Mouse (Mus musculus) forebrain, embryonic 16.5 days (tissue): ENCODE measurements at regions not wholly inside any gene's neighbourhood (a gene's known extent, or its start where the extent isn't known, plus 50 kb on each side); places are given as distances from the start of the nearest gene placed in this dataset.

Experiments used
- ATAC-seq: fragments of 200-750 bp; cut with Nextera tagmentation; 2 replicates; pipeline ENCODE4 v1.8.0; 2017; ENCODE audit warnings: mild to moderate bottlenecking, moderate library complexity
- H3K27ac ChIP-seq: fragments of 300-500 bp; sonication (generic); 2 replicates; pipeline ENCODE4 v1.5.1; 2014; ENCODE audit warnings: low read length, control low read depth
- H3K27me3 ChIP-seq: fragments of 300-500 bp; sonication (generic); replicated peaks from 2 replicates; pipeline ENCODE4 v1.6.1; 2014; ENCODE audit warnings: low read length; ENCODE audit not compliant: control insufficient read depth, insufficient read depth
- H3K36me3 ChIP-seq: fragments of 300-500 bp; sonication (generic); 2 replicates; pipeline ENCODE4 v1.6.1; 2014; ENCODE audit not compliant: control insufficient read depth, insufficient read depth
- H3K4me1 ChIP-seq: fragments of 300-500 bp; sonication (generic); replicated peaks from 2 replicates; pipeline ENCODE4 v1.6.1; 2014; ENCODE audit warnings: low read length; ENCODE audit not compliant: control insufficient read depth, insufficient read depth
- H3K4me2 ChIP-seq: fragments of 300-500 bp; sonication (generic); 2 replicates; pipeline ENCODE4 v1.6.1; 2014; ENCODE audit warnings: mild to moderate bottlenecking, low read length, control low read depth
- H3K4me3 ChIP-seq: fragments of 300-500 bp; sonication (generic); replicated peaks from 2 replicates; pipeline ENCODE4 v1.5.1; 2014; ENCODE audit warnings: mild to moderate bottlenecking, low read length, control low read depth
- H3K9ac ChIP-seq: fragments of 300-500 bp; sonication (generic); replicated peaks from 2 replicates; pipeline ENCODE4 v1.6.1; 2014; ENCODE audit warnings: low read depth, low read length, control low read depth
- H3K9me3 ChIP-seq: fragments of 300-500 bp; sonication (generic); 2 replicates; pipeline ENCODE4 v1.6.1; 2016; ENCODE audit warnings: low read length; ENCODE audit not compliant: control insufficient read depth
- WGBS: fragments of 180-500 bp; shearing (Covaris S2); extraction: QIAGEN DNeasy Blood & Tissue Kit; methylation state at CpG from one replicate; pipeline ENCODE4 v1.1.7; 2014; 5-methylcytosine and 5-hydroxymethylcytosine counted together

GRCm38 (mm10) chr1:120726777-120727176 lies 124.6 kb downstream of the En1 start:
- H3K36me3 ChIP-seq: no peaks in the 10 kb centered on the region
- no peak overlapping the region for H3K9ac ChIP-seq
- no peak for ATAC-seq
- H3K4me1 ChIP-seq: no peaks in the 10 kb centered on the region
- H3K9me3 ChIP-seq: no peaks in the 10 kb centered on the region
- H3K27ac ChIP-seq: no peak overlapping the region
- no peaks in the 10 kb centered on the region for H3K27me3 ChIP-seq
- WGBS: 89% methylated on average over 7 of the region's 7 CpGs
- no peak overlapping the region for H3K4me3 ChIP-seq
- H3K4me2 ChIP-seq: no peak overlapping the region

GRCm38 (mm10) chr1:120727427-120727826 lies 125.2 kb downstream of the En1 start:
- H3K9me3 ChIP-seq: no peaks in the 10 kb centered on the region
- no peak overlapping the region for H3K4me2 ChIP-seq
- 78% methylated on average over 8 of the region's 8 CpGs for WGBS
- H3K9ac ChIP-seq: no peak overlapping the region
- no peak overlapping the region for H3K4me3 ChIP-seq
- no peaks in the 10 kb centered on the region for H3K4me1 ChIP-seq
- no peak for ATAC-seq
- H3K27ac ChIP-seq: no peak overlapping the region
- H3K27me3 ChIP-seq: no peaks in the 10 kb centered on the region
- no peaks in the 10 kb centered on the region for H3K36me3 ChIP-seq

GRCm38 (mm10) chr1:120732003-120732402 lies 129.8 kb downstream of the En1 start:
- no peaks in the 10 kb centered on the region for H3K36me3 ChIP-seq
- H3K4me3 ChIP-seq: no peak overlapping the region
- H3K4me2 ChIP-seq: no peak overlapping the region
- ATAC-seq: no peak
- H3K9me3 ChIP-seq: no peaks in the 10 kb centered on the region
- H3K27ac ChIP-seq: no peak overlapping the region
- H3K4me1 ChIP-seq: no peaks in the 10 kb centered on the region
- 65% methylated on average over 1 of the region's 1 CpGs for WGBS
- H3K27me3 ChIP-seq: no peaks in the 10 kb centered on the region
- no peak overlapping the region for H3K9ac ChIP-seq

GRCm38 (mm10) chr1:120733683-120734082 lies 131.5 kb downstream of the En1 start:
- no peak overlapping the region for H3K9ac ChIP-seq
- no peaks in the 10 kb centered on the region for H3K36me3 ChIP-seq
- no peak overlapping the region for H3K4me3 ChIP-seq
- 70% methylated on average over 5 of the region's 5 CpGs for WGBS
- H3K27ac ChIP-seq: no peak overlapping the region
- no peaks in the 10 kb centered on the region for H3K27me3 ChIP-seq
- H3K9me3 ChIP-seq: no peaks in the 10 kb centered on the region
- H3K4me2 ChIP-seq: no peak overlapping the region
- ATAC-seq: no peak; the same call in 1 of the 2 replicates
- H3K4me1 ChIP-seq: no peaks in the 10 kb centered on the region

GRCm38 (mm10) chr1:120734846-120735245 lies 132.6 kb downstream of the En1 start:
- ATAC-seq: no peak
- Histone ChIP-seq H3K4me3 (no peak overlapping the region), H3K4me1 (no peaks in the 10 kb centered on the region), H3K27me3 (no peaks in the 10 kb centered on the region), H3K4me2 (no peak overlapping the region), H3K9me3 (no peaks in the 10 kb centered on the region), H3K9ac (no peak overlapping the region), H3K36me3 (no peaks in the 10 kb centered on the region), H3K27ac (no peak overlapping the region)

- no peaks in the 10 kb centered on the region for H3K36me3 ChIP-seq
- no peak overlapping the region for H3K27ac ChIP-seq
- no peaks in the 10 kb centered on the region for H3K27me3 ChIP-seq
- ATAC-seq: no peak
- H3K9ac ChIP-seq: no peak overlapping the region
- 76% methylated on average over 6 of the region's 6 CpGs for WGBS
- no peak overlapping the region for H3K4me2 ChIP-seq
- H3K4me3 ChIP-seq: no peak overlapping the region
- no peaks in the 10 kb centered on the region for H3K9me3 ChIP-seq
- H3K4me1 ChIP-seq: no peaks in the 10 kb centered on the region
These were observed 137.3 kb downstream of the En1 start for GRCm38 (mm10) chr1:120739499-120739898.

GRCm38 (mm10) chr1:120741091-120741740 lies 139.0 kb downstream of the En1 start:
- Histone ChIP-seq H3K36me3 (no peaks in the 10 kb centered on the region), H3K4me3 (no peak overlapping the region), H3K4me1 (no peaks in the 10 kb centered on the region), H3K27me3 (no peaks in the 10 kb centered on the region), H3K27ac (no peak overlapping the region), H3K9ac (no peak overlapping the region), H3K4me2 (no peak overlapping the region), H3K9me3 (no peaks in the 10 kb centered on the region)
- ATAC-seq: no peak
- 85% methylated on average over 16 of the region's 16 CpGs for WGBS

- H3K4me2 ChIP-seq: no peak overlapping the region
- H3K9me3 ChIP-seq: no peaks in the 10 kb centered on the region
- WGBS: 78% methylated on average over 6 of the region's 6 CpGs
- no peak overlapping the region for H3K27ac ChIP-seq
- no peak for ATAC-seq
- no peak overlapping the region for H3K4me3 ChIP-seq
- no peaks in the 10 kb centered on the region for H3K36me3 ChIP-seq
- no peaks in the 10 kb centered on the region for H3K4me1 ChIP-seq
- no peak overlapping the region for H3K9ac ChIP-seq
- no peaks in the 10 kb centered on the region for H3K27me3 ChIP-seq
These were observed 146.7 kb downstream of the En1 start for GRCm38 (mm10) chr1:120748963-120749362.

- Histone ChIP-seq H3K9me3 (no peaks in the 10 kb centered on the region), H3K9ac (no peak overlapping the region), H3K27ac (no peak overlapping the region), H3K4me1 (no peaks in the 10 kb centered on the region), H3K4me2 (no peak overlapping the region), H3K36me3 (no peaks in the 10 kb centered on the region), H3K27me3 (no peaks in the 10 kb centered on the region), H3K4me3 (no peak overlapping the region)
- ATAC-seq: no peak
- 96% methylated on average over 1 of the region's 1 CpGs for WGBS
These were observed 151.2 kb downstream of the En1 start for GRCm38 (mm10) chr1:120753406-120753805.

GRCm38 (mm10) chr1:120754337-120754736 lies 152.1 kb downstream of the En1 start:
- Histone ChIP-seq H3K4me1 (no peaks in the 10 kb centered on the region), H3K9ac (no peak overlapping the region), H3K4me2 (no peak overlapping the region), H3K9me3 (no peaks in the 10 kb centered on the region), H3K36me3 (no peaks in the 10 kb centered on the region), H3K4me3 (no peak overlapping the region), H3K27ac (no peak overlapping the region), H3K27me3 (no peaks in the 10 kb centered on the region)
- ATAC-seq: no peak
- WGBS: 85% methylated on average over 5 of the region's 5 CpGs
